Mouse (Mus musculus) forebrain, embryonic 15.5 days (tissue): ENCODE measurements at regions not wholly inside any gene's neighbourhood (a gene's known extent, or its start where the extent isn't known, plus 50 kb on each side); places are given as distances from the start of the nearest gene placed in this dataset.
A peak's percentile ranks its signal among the peaks of the same experiment; 100 is the strongest.

Experiments
- ATAC-seq: fragments of 200-750 bp; cut with Nextera tagmentation; replicated peaks from 2 replicates; pipeline ENCODE4 v1.8.0; 2017; ENCODE audit warnings: mild to moderate bottlenecking, moderate TSS enrichment, moderate library complexity
- H3K27ac ChIP-seq: fragments of 300-500 bp; sonication (generic); replicated peaks from 2 replicates; pipeline ENCODE4 v1.5.1; 2015; ENCODE audit warnings: mild to moderate bottlenecking, inconsistent platforms
- H3K27me3 ChIP-seq: fragments of 300-500 bp; sonication (generic); 2 replicates; pipeline ENCODE4 v1.6.1; 2015; ENCODE audit warnings: inconsistent platforms
- H3K36me3 ChIP-seq: fragments of 300-500 bp; sonication (generic); 2 replicates; pipeline ENCODE4 v1.6.1; 2015; ENCODE audit warnings: mild to moderate bottlenecking, inconsistent platforms
- H3K4me1 ChIP-seq: fragments of 300-500 bp; sonication (generic); 2 replicates; pipeline ENCODE4 v1.6.1; 2015; ENCODE audit warnings: inconsistent platforms
- H3K4me2 ChIP-seq: fragments of 300-500 bp; sonication (generic); replicated peaks from 2 replicates; pipeline ENCODE4 v1.6.1; 2015; ENCODE audit warnings: mild to moderate bottlenecking, inconsistent platforms
- H3K4me3 ChIP-seq: fragments of 300-500 bp; sonication (generic); 2 replicates; pipeline ENCODE4 v1.5.1; 2015; ENCODE audit warnings: mild to moderate bottlenecking, inconsistent platforms
- H3K9ac ChIP-seq: fragments of 300-500 bp; sonication (generic); replicated peaks from 2 replicates; pipeline ENCODE4 v1.6.1; 2015; ENCODE audit warnings: mild to moderate bottlenecking, inconsistent platforms
- H3K9me3 ChIP-seq: fragments of 300-500 bp; sonication (generic); 2 replicates; pipeline ENCODE4 v1.6.1; 2016; ENCODE audit warnings: inconsistent platforms
- WGBS: fragments of 180-500 bp; shearing (Covaris S2); methylation state at CpG from one replicate; pipeline ENCODE4 v1.1.7; 2015; ENCODE audit warnings: mixed read lengths; 5-methylcytosine and 5-hydroxymethylcytosine counted together

- no peak overlapping the region for H3K27ac ChIP-seq
- no peak for ATAC-seq
- no peaks in the 10 kb centered on the region for H3K9me3 ChIP-seq
- no peak overlapping the region for H3K4me2 ChIP-seq
- no peaks in the 10 kb centered on the region for H3K4me1 ChIP-seq
- H3K27me3 ChIP-seq = no peaks in the 10 kb centered on the region
- H3K4me3 ChIP-seq = no peak overlapping the region
- 86% methylated on average over 3 of the region's 3 CpGs for WGBS
- no peak overlapping the region for H3K9ac ChIP-seq
- no peaks in the 10 kb centered on the region for H3K36me3 ChIP-seq
Observed at GRCm38 (mm10) chr15:61361254-61361653, 438.4 kb upstream of the A1bg start.

- no peak overlapping the region for H3K9ac ChIP-seq
- H3K27me3 ChIP-seq = no peaks in the 10 kb centered on the region
- H3K9me3 ChIP-seq = no peaks in the 10 kb centered on the region
- H3K4me1 ChIP-seq = no peaks in the 10 kb centered on the region
- no peak overlapping the region for H3K27ac ChIP-seq
- no peak overlapping the region for H3K4me3 ChIP-seq
- H3K4me2 ChIP-seq = no peak overlapping the region
- no peak for ATAC-seq
- H3K36me3 ChIP-seq = no peaks in the 10 kb centered on the region
Observed at GRCm38 (mm10) chr15:61355344-61355743, 432.5 kb upstream of the A1bg start.

- H3K27me3 ChIP-seq = no peaks in the 10 kb centered on the region
- ATAC-seq = no peak
- H3K9ac ChIP-seq = no peak overlapping the region
- H3K4me2 ChIP-seq = no peak overlapping the region
- WGBS = 66% methylated on average over 5 of the region's 5 CpGs
- no peaks in the 10 kb centered on the region for H3K36me3 ChIP-seq
- no peaks in the 10 kb centered on the region for H3K4me1 ChIP-seq
- no peak overlapping the region for H3K4me3 ChIP-seq
- H3K9me3 ChIP-seq = no peaks in the 10 kb centered on the region
- H3K27ac ChIP-seq = no peak overlapping the region
Observed at GRCm38 (mm10) chr15:61351729-61352342, 429.0 kb upstream of the A1bg start.

- ATAC-seq = 0 out of 2 replicates have a peak, but pooled peaks have one; percentile 13
- Histone ChIP-seq H3K4me2 (no peak overlapping the region), H3K27ac (no peak overlapping the region), H3K4me3 (no peak overlapping the region), H3K4me1 (peaks cover 3% of the 10 kb centered on the region; the same call in 1 of the 2 replicates), H3K36me3 (no peaks in the 10 kb centered on the region), H3K9ac (no peak overlapping the region), H3K9me3 (no peaks in the 10 kb centered on the region), H3K27me3 (no peaks in the 10 kb centered on the region)
- WGBS = 4% methylated on average over 4 of the region's 4 CpGs
Observed at GRCm38 (mm10) chr15:61345101-61345500, 422.3 kb upstream of the A1bg start.

- WGBS = 95% methylated on average over 1 of the region's 1 CpGs
- Histone ChIP-seq H3K4me3 (no peak overlapping the region), H3K27me3 (no peaks in the 10 kb centered on the region), H3K9me3 (no peaks in the 10 kb centered on the region), H3K4me2 (no peak overlapping the region), H3K4me1 (peaks cover 3% of the 10 kb centered on the region; the same call in 1 of the 2 replicates), H3K36me3 (no peaks in the 10 kb centered on the region), H3K27ac (no peak overlapping the region), H3K9ac (no peak overlapping the region)
- ATAC-seq = no peak
Observed at GRCm38 (mm10) chr15:61342618-61343017, 419.8 kb upstream of the A1bg start.

- H3K4me3 ChIP-seq = no peak overlapping the region
- H3K4me1 ChIP-seq = no peaks in the 10 kb centered on the region
- no peaks in the 10 kb centered on the region for H3K27me3 ChIP-seq
- H3K9me3 ChIP-seq = no peaks in the 10 kb centered on the region
- no peak for ATAC-seq
- no peak overlapping the region for H3K9ac ChIP-seq
- no peak overlapping the region for H3K4me2 ChIP-seq
- no peaks in the 10 kb centered on the region for H3K36me3 ChIP-seq
- 82% methylated on average over 2 of the region's 2 CpGs for WGBS
- H3K27ac ChIP-seq = no peak overlapping the region
Observed at GRCm38 (mm10) chr15:61327925-61328324, 405.1 kb upstream of the A1bg start.

GRCm38 (mm10) chr15:61322243-61322642 lies 399.4 kb upstream of the A1bg start:
- no peaks in the 10 kb centered on the region for H3K4me1 ChIP-seq
- 94% methylated on average over 7 of the region's 7 CpGs for WGBS
- H3K9ac ChIP-seq = no peak overlapping the region
- no peak overlapping the region for H3K4me3 ChIP-seq
- no peak for ATAC-seq
- H3K27ac ChIP-seq = no peak overlapping the region
- no peak overlapping the region for H3K4me2 ChIP-seq
- no peaks in the 10 kb centered on the region for H3K9me3 ChIP-seq
- no peaks in the 10 kb centered on the region for H3K36me3 ChIP-seq
- H3K27me3 ChIP-seq = no peaks in the 10 kb centered on the region

- no peak overlapping the region for H3K4me2 ChIP-seq
- 82% methylated on average over 6 of the region's 6 CpGs for WGBS
- H3K4me1 ChIP-seq = no peaks in the 10 kb centered on the region
- H3K9me3 ChIP-seq = no peaks in the 10 kb centered on the region
- no peak overlapping the region for H3K4me3 ChIP-seq
- no peak overlapping the region for H3K9ac ChIP-seq
- H3K27ac ChIP-seq = no peak overlapping the region
- H3K36me3 ChIP-seq = no peaks in the 10 kb centered on the region
- H3K27me3 ChIP-seq = no peaks in the 10 kb centered on the region
- ATAC-seq = no peak
Observed at GRCm38 (mm10) chr15:61309452-61310165, 386.8 kb upstream of the A1bg start.

- no peak for ATAC-seq
- H3K27ac ChIP-seq = no peak overlapping the region
- H3K4me1 ChIP-seq = no peaks in the 10 kb centered on the region
- H3K4me3 ChIP-seq = no peak overlapping the region
- no peak overlapping the region for H3K4me2 ChIP-seq
- 80% methylated on average over 4 of the region's 4 CpGs for WGBS
- no peak overlapping the region for H3K9ac ChIP-seq
- H3K9me3 ChIP-seq = no peaks in the 10 kb centered on the region
- no peaks in the 10 kb centered on the region for H3K36me3 ChIP-seq
- no peaks in the 10 kb centered on the region for H3K27me3 ChIP-seq
Observed at GRCm38 (mm10) chr15:61308936-61309335, 386.1 kb upstream of the A1bg start.

- H3K9ac ChIP-seq = no peak overlapping the region
- 77% methylated on average over 3 of the region's 3 CpGs for WGBS
- H3K4me1 ChIP-seq = no peaks in the 10 kb centered on the region
- no peak overlapping the region for H3K4me2 ChIP-seq
- no peak overlapping the region for H3K4me3 ChIP-seq
- no peaks in the 10 kb centered on the region for H3K27me3 ChIP-seq
- H3K9me3 ChIP-seq = no peaks in the 10 kb centered on the region
- ATAC-seq = no peak
- no peak overlapping the region for H3K27ac ChIP-seq
- H3K36me3 ChIP-seq = no peaks in the 10 kb centered on the region
Observed at GRCm38 (mm10) chr15:61304546-61304945, 381.7 kb upstream of the A1bg start.

GRCm38 (mm10) chr15:61299796-61300195 lies 377.0 kb upstream of the A1bg start:
- no peaks in the 10 kb centered on the region for H3K9me3 ChIP-seq
- no peak overlapping the region for H3K9ac ChIP-seq
- no peak overlapping the region for H3K4me3 ChIP-seq
- 90% methylated on average over 6 of the region's 6 CpGs for WGBS
- H3K27ac ChIP-seq = no peak overlapping the region
- no peak for ATAC-seq
- no peak overlapping the region for H3K4me2 ChIP-seq
- H3K4me1 ChIP-seq = no peaks in the 10 kb centered on the region
- no peaks in the 10 kb centered on the region for H3K36me3 ChIP-seq
- H3K27me3 ChIP-seq = no peaks in the 10 kb centered on the region

GRCm38 (mm10) chr15:61297447-61298208 lies 374.8 kb upstream of the A1bg start:
- no peaks in the 10 kb centered on the region for H3K9me3 ChIP-seq
- H3K9ac ChIP-seq = no peak overlapping the region
- no peaks in the 10 kb centered on the region for H3K27me3 ChIP-seq
- no peaks in the 10 kb centered on the region for H3K4me1 ChIP-seq
- no peak for ATAC-seq
- no peaks in the 10 kb centered on the region for H3K36me3 ChIP-seq
- H3K4me3 ChIP-seq = no peak overlapping the region
- WGBS = 83% methylated on average over 5 of the region's 5 CpGs
- H3K27ac ChIP-seq = no peak overlapping the region
- no peak overlapping the region for H3K4me2 ChIP-seq
